In the genomic region with DNA sequence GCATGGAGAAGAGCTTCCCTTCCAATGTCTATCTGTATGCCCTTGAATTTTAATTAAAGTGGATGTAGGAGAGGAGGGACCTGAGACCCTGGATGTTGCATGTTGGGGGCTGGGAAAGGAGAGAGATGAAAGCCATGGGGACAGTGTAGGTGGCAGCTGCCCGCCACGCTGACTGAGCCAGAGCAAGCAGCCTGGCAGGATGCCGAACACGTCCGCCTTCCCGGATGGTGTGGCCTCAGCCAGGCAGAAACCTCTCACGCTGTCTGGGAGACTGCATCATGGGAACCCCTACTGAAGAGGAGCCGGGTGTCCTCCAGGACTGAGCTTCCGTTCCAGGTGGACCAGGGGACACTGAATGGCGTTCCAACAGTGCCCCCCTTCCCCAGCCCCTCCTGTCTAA, we compare ENCODE assay signal across 11 mouse cellular contexts. TPM values are rescaled to one million over a fixed set of nuclear protein-coding genes. Genes with fewer than 3 reads are reported as not detected.
A peak's percentile ranks its signal among the peaks of the same experiment; 100 is the strongest.
DNase-seq lines count a peak whose midpoint lies in the region; ATAC-seq lines count a peak whose summit lies in the region.
"Had no signal": no experiment of that assay in that cellular context is flagged by ENCODE, and none has a peak within 500 bp of the region (broad histone marks: within the 10 kb centered on the region; RNA-seq: fewer than 3 reads in every experiment).

No protein-coding gene starts in this region.

- H3K36me3 ChIP-seq in midbrain, embryonic 11.5 days (ENCODE audit: control insufficient read depth, insufficient read depth, low read length) = no peaks in the 10 kb centered on the region
- peaks cover 28% of the 10 kb centered on the region for H3K36me3 ChIP-seq in midbrain, embryonic 10.5 days
- peaks cover 17% of the 10 kb centered on the region for H3K36me3 ChIP-seq in forebrain, embryonic 14.5 days (ENCODE audit: control insufficient read depth, insufficient read depth, low read length)

- H3K9ac ChIP-seq in midbrain, embryonic 11.5 days (ENCODE audit: low read length) = no peak overlapping the region
- H3K9ac ChIP-seq in forebrain, embryonic 14.5 days (ENCODE audit: low read length) = peak overlapping the region; percentile 94
- H3K9ac ChIP-seq: liver, embryonic 14.5 days had no signal

- peak overlapping the region; percentile 85; the same call in 1 of the 2 replicates for H3K4me2 ChIP-seq in midbrain, embryonic 11.5 days
- peak overlapping the region; percentile 80 for H3K4me2 ChIP-seq in forebrain, embryonic 14.5 days (ENCODE audit: low read length)

- peaks cover 11% of the 10 kb centered on the region for H3K27me3 ChIP-seq in midbrain, embryonic 11.5 days (ENCODE audit: control insufficient read depth, insufficient read depth, low read length)
- H3K27me3 ChIP-seq in midbrain, embryonic 10.5 days (ENCODE audit: low read depth, poor library complexity, severe bottlenecking) = peaks cover 45% of the 10 kb centered on the region
- H3K27me3 ChIP-seq in forebrain, embryonic 14.5 days (replicated peaks; ENCODE audit: control insufficient read depth, insufficient read depth, low read length) = peaks cover 5% of the 10 kb centered on the region

- intact Hi-C loops in left cerebral cortex, postnatal 4 days (cut with DNase I) = loop anchor here (10.0 kb wide), 1 partner anchor 129 kb away; no protein-coding TSS in a partner anchor

- WGBS in midbrain, embryonic 11.5 days = 85% methylated on average over 10 of the region's 10 CpGs
- WGBS in midbrain, embryonic 10.5 days = 89% methylated on average over 10 of the region's 10 CpGs
- WGBS in forebrain, embryonic 14.5 days = 77% methylated on average over 10 of the region's 10 CpGs

- no peak overlapping the region for H3K4me3 ChIP-seq in midbrain, embryonic 11.5 days (ENCODE audit: low read depth, low read length)
- H3K4me3 ChIP-seq in midbrain, embryonic 10.5 days = no peak overlapping the region
- H3K4me3 ChIP-seq in forebrain, embryonic 14.5 days (ENCODE audit: low read depth, low read length) = peak overlapping the region; percentile 76

- H3K27ac ChIP-seq in midbrain, embryonic 11.5 days (ENCODE audit: low read depth, low read length) = no peak overlapping the region
- no peak overlapping the region for H3K27ac ChIP-seq in midbrain, embryonic 10.5 days (replicated peaks)
- H3K27ac ChIP-seq in forebrain, embryonic 14.5 days (ENCODE audit: low read depth, low read length) = no peak overlapping the region
- H3K27ac ChIP-seq: liver, embryonic 14.5 days had no signal

- no peaks in the 10 kb centered on the region for H3K9me3 ChIP-seq in midbrain, embryonic 11.5 days (ENCODE audit: control insufficient read depth, low read length)
- H3K9me3 ChIP-seq in midbrain, embryonic 10.5 days (replicated peaks) = no peaks in the 10 kb centered on the region
- H3K9me3 ChIP-seq in forebrain, embryonic 14.5 days (replicated peaks; ENCODE audit: control insufficient read depth, low read length) = no peaks in the 10 kb centered on the region

- DNase-seq in midbrain, embryonic 11.5 days (ENCODE audit: low spot score, missing footprints) = no peak
- no peak for DNase-seq in midbrain, embryonic 10.5 days (ENCODE audit: low spot score)
- peak; percentile 59 for DNase-seq in forebrain, embryonic 14.5 days (ENCODE audit: low spot score)
- peak; percentile 92 for DNase-seq in left cerebral cortex, postnatal 4 days
- DNase-seq in right cerebral cortex, postnatal 4 days = peak; percentile 76
- DNase-seq in embryo, embryonic 10.5 days (ENCODE audit: low spot score) = no peak
- no peak for DNase-seq in lung, postnatal 25 days (ENCODE audit: low spot score)
- no peak for DNase-seq in ovary, postnatal 14 days (ENCODE audit: low spot score)
- DNase-seq: heart, postnatal 14 days; thymus, postnatal 14 days had no signal

- ATAC-seq in midbrain, embryonic 11.5 days (ENCODE audit: low FRiP score) = no peak
- no peak for ATAC-seq in forebrain, embryonic 14.5 days

- peaks cover 9% of the 10 kb centered on the region for H3K4me1 ChIP-seq in midbrain, embryonic 11.5 days (ENCODE audit: control insufficient read depth, insufficient read depth, low read length)
- peaks cover 28% of the 10 kb centered on the region for H3K4me1 ChIP-seq in midbrain, embryonic 10.5 days
- H3K4me1 ChIP-seq in forebrain, embryonic 14.5 days (ENCODE audit: control insufficient read depth, insufficient read depth, low read length) = peaks cover 15% of the 10 kb centered on the region

RNA-seq across cellular contexts. Expression of a gene that starts 11.3 kb away (rescaled TPM):
- polyA plus RNA-seq in midbrain, embryonic 11.5 days (2014; fragmentation: Nextera tagmentation; extraction: Ambion mirVana) = 22.8 and 23.2 TPM in 2 replicates
- 22.8 and 32.6 TPM in 2 replicates for polyA plus RNA-seq in midbrain, embryonic 10.5 days (2016; fragmentation: Nextera tagmentation; extraction: Ambion mirVana)
- polyA plus RNA-seq in forebrain, embryonic 14.5 days (2014; fragmentation: Nextera tagmentation; extraction: Ambion mirVana) = 50.4 and 69.7 TPM in 2 replicates
- total RNA-seq in left cerebral cortex, postnatal 4 days (2021) = 100 to 1,000 TPM; 127 to 138 TPM

Comparison
In these comparisons a context has a peak if more than half of its experiments do, and no peak if none do; other contexts are left out.
1. DNase-seq: peak in forebrain, embryonic 14.5 days (single experiment), left cerebral cortex, postnatal 4 days (single experiment) and right cerebral cortex, postnatal 4 days (single experiment); none in midbrain, embryonic 11.5 days (single experiment), midbrain, embryonic 10.5 days (single experiment), embryo, embryonic 10.5 days (single experiment), lung, postnatal 25 days (single experiment) and ovary, postnatal 14 days (single experiment).